Comparison of ENCODE assay signal across 27 mouse cellular contexts in genomic region chr6:134732813-134733212, GRCm38 (mm10).
"Had no signal": no experiment of that assay in that cellular context is flagged by ENCODE, and none has a peak within 500 bp of the region (broad histone marks: within the 10 kb centered on the region; RNA-seq: fewer than 3 reads in every experiment).

No protein-coding gene starts in this region.

- H3K9me3 ChIP-seq: embryonic facial prominence, embryonic 12.5 days; embryonic facial prominence, embryonic 15.5 days; forebrain, embryonic 10.5 days; forebrain, embryonic 12.5 days; forebrain, embryonic 13.5 days; forebrain, embryonic 15.5 days had no signal

- H3K36me3 ChIP-seq: forebrain, embryonic 15.5 days had no signal

- ATAC-seq: forebrain, embryonic 13.5 days; forebrain, embryonic 14.5 days; forebrain, embryonic 15.5 days; forebrain, embryonic 16.5 days; forebrain, postnatal 0 days had no signal

- H3K27ac ChIP-seq: embryonic facial prominence, embryonic 12.5 days; embryonic facial prominence, embryonic 15.5 days; forebrain, embryonic 10.5 days; forebrain, embryonic 12.5 days; forebrain, embryonic 13.5 days; forebrain, embryonic 15.5 days; gastrocnemius, adult 2 months; heart, adult 2 months had no signal

- H3K4me1 ChIP-seq: embryonic facial prominence, embryonic 12.5 days; embryonic facial prominence, embryonic 15.5 days; forebrain, embryonic 10.5 days; forebrain, embryonic 12.5 days; forebrain, embryonic 13.5 days; forebrain, embryonic 15.5 days had no signal

- H3K4me3 ChIP-seq: embryonic facial prominence, embryonic 12.5 days; embryonic facial prominence, embryonic 15.5 days; erythroblast, embryonic 14.5 days; forebrain, embryonic 10.5 days; forebrain, embryonic 12.5 days; forebrain, embryonic 13.5 days; forebrain, embryonic 15.5 days; gastrocnemius, adult 2 months; heart, adult 2 months had no signal

- H3K9ac ChIP-seq: embryonic facial prominence, embryonic 12.5 days; embryonic facial prominence, embryonic 15.5 days; forebrain, embryonic 12.5 days; forebrain, embryonic 13.5 days; forebrain, embryonic 15.5 days; forebrain, postnatal 0 days had no signal

- H3K27me3 ChIP-seq: embryonic facial prominence, embryonic 12.5 days; embryonic facial prominence, embryonic 15.5 days; forebrain, embryonic 12.5 days; forebrain, embryonic 13.5 days; forebrain, embryonic 15.5 days had no signal

- H3K4me2 ChIP-seq: embryonic facial prominence, embryonic 12.5 days; embryonic facial prominence, embryonic 15.5 days; forebrain, embryonic 12.5 days; forebrain, embryonic 13.5 days; forebrain, embryonic 15.5 days had no signal

- DNase-seq: cerebellum, adult 18-20 months; cerebellum, adult 2 months; cerebellum, adult 8-10 months; cerebellum, adult 9-10 months; cerebellum, adult 9-11 months; cerebellum, postnatal 10 days; cerebellum, postnatal 14 days; cerebellum, postnatal 25 days; cerebellum, postnatal 36 days; embryo, embryonic 11 days; forebrain, postnatal 0 days; gastrocnemius, adult 2 months; gastrocnemius, postnatal 10 days; gastrocnemius, postnatal 14 days; gastrocnemius, postnatal 25 days; gastrocnemius, postnatal 36 days; heart, adult 18-20 months had no signal
